Comparison of ENCODE assay signal across 9 mouse cellular contexts in the genomic region with DNA sequence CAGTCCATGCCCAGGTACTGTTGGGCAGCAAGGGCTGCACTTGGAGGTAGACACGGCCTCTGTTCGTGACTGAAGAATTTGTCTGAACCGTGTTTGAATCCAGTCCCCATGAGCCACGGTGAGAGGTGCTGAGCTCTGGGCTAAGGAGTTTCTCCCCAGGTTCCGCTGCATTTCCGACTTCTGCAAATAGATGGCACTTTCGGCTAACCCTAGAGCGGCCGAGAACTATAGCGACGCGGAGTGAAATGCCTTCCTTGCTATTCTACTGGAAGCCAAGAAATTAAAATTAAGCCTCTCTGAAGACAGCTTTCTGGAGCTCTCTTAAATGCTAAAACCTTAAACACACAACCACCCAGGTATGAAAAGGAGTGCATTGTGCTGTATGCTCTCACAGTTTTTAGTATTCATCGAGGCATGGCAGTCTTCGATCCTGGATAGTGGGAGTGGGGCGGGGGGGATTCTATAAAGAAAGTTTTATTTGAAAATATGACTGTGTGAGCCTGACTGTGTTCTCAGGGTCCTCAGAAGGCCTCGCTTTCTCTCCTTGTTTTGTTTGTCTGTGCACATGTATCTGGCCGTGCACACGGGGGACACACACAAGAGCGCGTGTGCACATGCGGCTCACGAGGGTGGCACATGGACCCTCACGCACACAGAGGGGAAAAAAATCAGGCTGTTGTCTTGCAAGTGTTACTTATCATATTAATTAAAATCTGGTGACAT.
DNase-seq lines count a peak whose midpoint lies in the region; ATAC-seq lines count a peak whose summit lies in the region.
"Had no signal": no experiment of that assay in that cellular context is flagged by ENCODE, and none has a peak within 500 bp of the region (broad histone marks: within the 10 kb centered on the region; RNA-seq: fewer than 3 reads in every experiment).

No protein-coding gene starts in this region.

- H3K4me2 ChIP-seq in neural tube, embryonic 13.5 days: no peak overlapping the region

- H3K27ac ChIP-seq in heart, embryonic 10.5 days: no peak overlapping the region
- H3K27ac ChIP-seq in neural tube, embryonic 13.5 days (replicated peaks): no peak overlapping the region

- no peaks in the 10 kb centered on the region for H3K9me3 ChIP-seq in heart, embryonic 10.5 days
- H3K9me3 ChIP-seq in neural tube, embryonic 13.5 days: no peaks in the 10 kb centered on the region
- H3K9me3 ChIP-seq: G1E had no signal

- peaks cover 62% of the 10 kb centered on the region for H3K27me3 ChIP-seq in heart, embryonic 10.5 days (ENCODE audit: insufficient read depth, poor library complexity, severe bottlenecking)
- peaks cover 91% of the 10 kb centered on the region for H3K27me3 ChIP-seq in neural tube, embryonic 13.5 days

- WGBS in heart, embryonic 10.5 days: 33% methylated on average over 23 of the region's 23 CpGs
- 28% methylated on average over 23 of the region's 23 CpGs for WGBS in neural tube, embryonic 13.5 days

- DNase-seq in heart, adult 8-10 months (ENCODE audit: low spot score): peak; percentile 25
- DNase-seq in heart, embryonic 10.5 days (ENCODE audit: low spot score): no peak
- DNase-seq in adrenal gland, postnatal 25 days: peak; percentile 60
- DNase-seq in fibroblast of lung, adult 2 months (ENCODE audit: low read depth): peak; percentile 15
- peak; percentile 59 for DNase-seq in kidney, adult 18-20 months
- peak; percentile 66 to 80 for DNase-seq in left cerebral cortex, postnatal 25 days (ENCODE audit: low spot score in 2 of 2)

- no peak overlapping the region for H3K9ac ChIP-seq in neural tube, embryonic 13.5 days

- peak; percentile 59; the same call in 1 of the 2 replicates for ATAC-seq in neural tube, embryonic 13.5 days (ENCODE audit: low read depth)
- ATAC-seq in megakaryocyte progenitor cell, adult 5-6 weeks (replicated peaks; ENCODE audit: poor library complexity): no peak

- intact Hi-C loops in left cerebral cortex, postnatal 25 days (cut with DNase I): loop anchor here (1.0 to 5.0 kb wide), 2 partner anchors 392 to 561 kb away; no protein-coding TSS in a partner anchor

- no peak overlapping the region for H3K4me3 ChIP-seq in heart, embryonic 10.5 days
- H3K4me3 ChIP-seq in neural tube, embryonic 13.5 days: no peak overlapping the region

- no peaks in the 10 kb centered on the region for H3K4me1 ChIP-seq in heart, embryonic 10.5 days
- peaks cover 7% of the 10 kb centered on the region; the same call in 1 of the 2 replicates for H3K4me1 ChIP-seq in neural tube, embryonic 13.5 days (replicated peaks)

- no peaks in the 10 kb centered on the region for H3K36me3 ChIP-seq in heart, embryonic 10.5 days
- no peaks in the 10 kb centered on the region for H3K36me3 ChIP-seq in neural tube, embryonic 13.5 days
- H3K36me3 ChIP-seq: G1E had no signal
